In the genomic region with DNA sequence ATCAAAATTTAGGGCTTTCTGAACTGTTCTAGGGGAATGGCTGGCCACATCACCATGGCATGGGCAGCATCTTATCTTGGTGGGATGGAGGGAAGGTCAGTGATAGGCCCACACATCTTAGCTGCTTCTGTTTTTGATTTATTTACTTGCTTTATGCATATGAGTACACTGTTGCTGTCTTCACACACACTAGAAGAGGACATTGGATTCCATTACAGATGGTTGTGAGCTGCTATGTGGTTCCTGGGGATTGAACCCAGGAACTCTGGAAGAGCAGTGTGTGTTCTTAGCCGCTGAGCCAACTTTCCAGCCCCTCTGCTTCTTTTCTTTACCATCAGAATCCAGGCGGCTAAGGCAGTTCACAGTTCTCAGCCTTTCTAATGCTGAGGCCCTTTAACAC, we compare ENCODE assay signal across 24 mouse cellular contexts.
DNase-seq lines count a peak whose midpoint lies in the region; ATAC-seq and TF ChIP-seq lines count a peak whose summit lies in the region.
"Had no signal": no experiment of that assay in that cellular context is flagged by ENCODE, and none has a peak within 500 bp of the region (broad histone marks: within the 10 kb centered on the region; RNA-seq: fewer than 3 reads in every experiment).

No protein-coding gene starts in this region.

- H3K4me1 ChIP-seq in midbrain, embryonic 10.5 days: peaks cover 39% of the 10 kb centered on the region
- H3K4me1 ChIP-seq in midbrain, embryonic 13.5 days (replicated peaks): peaks cover 47% of the 10 kb centered on the region
- 0 out of 2 replicates have a peak, but pooled peaks cover 6% of the 10 kb centered on the region for H3K4me1 ChIP-seq in embryonic facial prominence, embryonic 15.5 days
- no peaks in the 10 kb centered on the region; the same call in none of the 2 replicates for H3K4me1 ChIP-seq in limb, embryonic 14.5 days (ENCODE audit: control insufficient read depth, insufficient read depth, low read length)
- H3K4me1 ChIP-seq: heart, embryonic 15.5 days; liver, embryonic 13.5 days had no signal

- ATAC-seq in midbrain, embryonic 13.5 days: no peak
- peak; percentile 60 for ATAC-seq in embryonic facial prominence, embryonic 15.5 days (ENCODE audit: insufficient number of reproducible peaks, low FRiP score, low TSS enrichment, low read depth)
- ATAC-seq in limb, embryonic 14.5 days (ENCODE audit: low FRiP score, low read depth): no peak
- ATAC-seq: CD4-positive, CD25-positive, alpha-beta regulatory T cell, adult 4 months; forebrain, embryonic 16.5 days; inflammation-experienced regulatory T-cells, adult 6 months had no signal

- 73% methylated on average over 2 of the region's 2 CpGs for WGBS in midbrain, embryonic 10.5 days
- WGBS in midbrain, embryonic 13.5 days: 86% methylated on average over 2 of the region's 2 CpGs
- WGBS in embryonic facial prominence, embryonic 15.5 days: 76% methylated on average over 2 of the region's 2 CpGs
- WGBS in limb, embryonic 14.5 days: 73% methylated on average over 2 of the region's 2 CpGs

- no peak for TF ChIP-seq POLR2A in limb, embryonic 14.5 days (IDR thresholded peaks at IDR 0.05; ENCODE audit: borderline replicate concordance, extremely low read depth, insufficient read depth, insufficient read length)

- H3K4me2 ChIP-seq in midbrain, embryonic 13.5 days (replicated peaks): no peak overlapping the region
- no peak overlapping the region for H3K4me2 ChIP-seq in embryonic facial prominence, embryonic 15.5 days (replicated peaks)
- H3K4me2 ChIP-seq in limb, embryonic 14.5 days (replicated peaks; ENCODE audit: low read depth, low read length, severe bottlenecking): no peak overlapping the region
- H3K4me2 ChIP-seq: heart, embryonic 15.5 days; liver, embryonic 13.5 days; neural tube, embryonic 12.5 days had no signal

- no peaks in the 10 kb centered on the region for H3K36me3 ChIP-seq in midbrain, embryonic 10.5 days
- H3K36me3 ChIP-seq in midbrain, embryonic 13.5 days: no peaks in the 10 kb centered on the region
- no peaks in the 10 kb centered on the region for H3K36me3 ChIP-seq in embryonic facial prominence, embryonic 15.5 days
- no peaks in the 10 kb centered on the region for H3K36me3 ChIP-seq in limb, embryonic 14.5 days (ENCODE audit: control insufficient read depth, insufficient read depth, low read length)
- H3K36me3 ChIP-seq: heart, embryonic 10.5 days; heart, embryonic 15.5 days; liver, embryonic 13.5 days; neural tube, embryonic 12.5 days had no signal

- H3K9ac ChIP-seq in midbrain, embryonic 13.5 days (replicated peaks): no peak overlapping the region
- no peak overlapping the region for H3K9ac ChIP-seq in embryonic facial prominence, embryonic 15.5 days
- H3K9ac ChIP-seq in limb, embryonic 14.5 days (ENCODE audit: low read depth, low read length, severe bottlenecking): no peak overlapping the region
- H3K9ac ChIP-seq: heart, embryonic 15.5 days; liver, embryonic 13.5 days; neural tube, embryonic 12.5 days had no signal

- H3K27me3 ChIP-seq in midbrain, embryonic 10.5 days (ENCODE audit: low read depth, poor library complexity, severe bottlenecking): peaks cover 4% of the 10 kb centered on the region; the same call in 1 of the 2 replicates
- H3K27me3 ChIP-seq in midbrain, embryonic 13.5 days: 0 out of 2 replicates have a peak, but pooled peaks cover 6% of the 10 kb centered on the region
- no peaks in the 10 kb centered on the region for H3K27me3 ChIP-seq in embryonic facial prominence, embryonic 15.5 days
- H3K27me3 ChIP-seq in limb, embryonic 14.5 days (ENCODE audit: control insufficient read depth, insufficient read depth, low read length): no peaks in the 10 kb centered on the region
- H3K27me3 ChIP-seq: heart, embryonic 15.5 days; liver, embryonic 13.5 days; neural tube, embryonic 12.5 days had no signal

- no peak overlapping the region for H3K4me3 ChIP-seq in midbrain, embryonic 10.5 days
- H3K4me3 ChIP-seq in midbrain, embryonic 13.5 days (replicated peaks): no peak overlapping the region
- no peak overlapping the region for H3K4me3 ChIP-seq in embryonic facial prominence, embryonic 15.5 days (replicated peaks)
- H3K4me3 ChIP-seq in limb, embryonic 14.5 days (replicated peaks; ENCODE audit: low read length): no peak overlapping the region
- H3K4me3 ChIP-seq: heart, embryonic 10.5 days; heart, embryonic 15.5 days; left cerebral cortex, adult 2 months; liver, embryonic 13.5 days; myocyte; neural tube, embryonic 12.5 days had no signal

- peak; percentile 53 for DNase-seq in heart, adult 11 months
- DNase-seq in heart, adult 18-20 months: no peak
- no peak for DNase-seq in midbrain, embryonic 10.5 days (ENCODE audit: low spot score)
- no peak for DNase-seq in limb, embryonic 14.5 days (ENCODE audit: low spot score)
- DNase-seq in gastrocnemius, postnatal 10 days: no peak
- DNase-seq: cerebellum, adult 2 months; kidney, adult 11 months; kidney, postnatal 14 days; liver, embryonic 13.5 days; lung, adult 18-20 months; lung, postnatal 10 days; thymus, adult 2 months; thymus, postnatal 36 days had no signal

- peak overlapping the region; percentile 42; the same call in 1 of the 2 replicates for H3K27ac ChIP-seq in midbrain, embryonic 10.5 days (replicated peaks)
- no peak overlapping the region for H3K27ac ChIP-seq in midbrain, embryonic 13.5 days
- H3K27ac ChIP-seq in embryonic facial prominence, embryonic 15.5 days (replicated peaks): 0 out of 2 replicates have a peak overlapping the region, but pooled peaks have one; percentile 9
- peak overlapping the region; percentile 39; the same call in 1 of the 2 replicates for H3K27ac ChIP-seq in limb, embryonic 14.5 days (replicated peaks; ENCODE audit: low read depth, low read length)
- H3K27ac ChIP-seq: heart, embryonic 10.5 days; heart, embryonic 15.5 days; left cerebral cortex, adult 2 months; liver, embryonic 13.5 days; macrophage; neural tube, embryonic 12.5 days had no signal

- no peaks in the 10 kb centered on the region for H3K9me3 ChIP-seq in midbrain, embryonic 10.5 days (replicated peaks)
- H3K9me3 ChIP-seq in midbrain, embryonic 13.5 days: no peaks in the 10 kb centered on the region
- H3K9me3 ChIP-seq in embryonic facial prominence, embryonic 15.5 days (replicated peaks): no peaks in the 10 kb centered on the region
- no peaks in the 10 kb centered on the region for H3K9me3 ChIP-seq in limb, embryonic 14.5 days (ENCODE audit: control insufficient read depth, low read length)
- H3K9me3 ChIP-seq: heart, embryonic 10.5 days; heart, embryonic 15.5 days; liver, embryonic 13.5 days; neural tube, embryonic 12.5 days had no signal
